Mouse (Mus musculus) embryo, embryonic 10.5 days (tissue): ENCODE data around the gene Fem1b.

ENCODE experiments used
- DNase-seq: peaks from one replicate; pipeline ENCODE4 v3.0.0-alpha.2; 2015; ENCODE audit warnings: low spot score

Gene Fem1b

GRCm38 (mm10) chr9:62777461-62777860 is 34.3 kb downstream of the Fem1b start:
- DNase-seq = peak; percentile 86

DNA sequence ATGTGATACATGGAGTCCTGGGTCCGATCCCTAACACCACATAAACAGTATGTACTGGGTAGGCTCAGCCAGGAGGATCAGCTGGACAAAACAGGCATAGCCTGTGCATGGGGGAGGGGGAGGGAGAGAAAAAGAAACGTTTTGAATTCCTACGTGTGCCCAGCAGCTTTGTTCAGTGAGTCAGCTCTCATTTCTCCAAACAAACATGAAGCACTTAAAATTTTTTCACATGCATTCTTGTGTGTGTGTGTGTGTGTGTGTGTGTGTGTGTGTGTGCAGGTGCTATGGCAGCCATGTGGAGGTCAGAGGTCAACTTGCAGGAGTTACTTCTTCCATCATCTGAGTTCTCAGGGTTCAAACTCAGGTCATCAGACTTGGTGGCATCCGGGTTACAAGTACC is 36.3 kb downstream of the Fem1b start:
- DNase-seq = peak; percentile 28

DNA sequence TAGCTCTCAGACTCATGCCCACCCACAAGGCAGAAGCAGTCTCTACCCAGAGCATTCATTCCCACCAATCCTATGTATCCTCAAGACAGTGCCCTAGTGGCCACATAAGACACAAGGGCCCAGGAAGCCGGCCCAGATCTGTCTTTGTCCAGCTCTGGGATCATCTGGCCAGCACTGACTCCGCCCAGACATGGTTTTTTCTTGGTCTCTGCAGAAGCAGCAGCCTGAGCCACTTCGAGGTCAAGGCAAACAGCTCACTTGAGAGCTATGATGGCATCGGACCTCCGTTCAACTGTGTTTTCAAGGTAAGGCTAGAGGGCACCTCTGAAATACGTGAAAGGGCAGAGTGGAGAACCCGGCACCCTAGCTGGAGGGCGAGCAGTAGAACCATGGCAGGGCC is 39.0 kb downstream of the Fem1b start:
- no peak for DNase-seq

DNA sequence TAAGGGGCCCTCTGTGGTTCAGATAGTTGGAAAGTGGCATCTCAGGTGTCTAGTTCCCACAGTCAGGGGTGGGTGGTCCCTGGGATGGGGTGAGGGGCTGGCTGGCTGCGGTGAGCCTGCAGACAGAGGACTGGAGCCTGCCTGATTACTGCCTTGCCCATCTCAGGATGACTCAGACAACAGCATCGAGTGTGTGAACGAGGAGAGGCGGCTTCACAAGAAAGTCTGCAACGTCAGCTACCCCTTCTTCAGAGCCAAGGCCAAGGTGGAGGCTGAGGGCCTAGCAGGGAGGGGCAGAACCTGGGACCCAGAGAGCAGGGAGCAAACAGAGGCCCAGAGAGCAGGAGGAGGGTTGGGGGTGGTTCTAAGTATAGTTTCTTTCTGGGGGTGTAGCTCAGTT is 43.4 kb downstream of the Fem1b start:
- no peak for DNase-seq

DNA sequence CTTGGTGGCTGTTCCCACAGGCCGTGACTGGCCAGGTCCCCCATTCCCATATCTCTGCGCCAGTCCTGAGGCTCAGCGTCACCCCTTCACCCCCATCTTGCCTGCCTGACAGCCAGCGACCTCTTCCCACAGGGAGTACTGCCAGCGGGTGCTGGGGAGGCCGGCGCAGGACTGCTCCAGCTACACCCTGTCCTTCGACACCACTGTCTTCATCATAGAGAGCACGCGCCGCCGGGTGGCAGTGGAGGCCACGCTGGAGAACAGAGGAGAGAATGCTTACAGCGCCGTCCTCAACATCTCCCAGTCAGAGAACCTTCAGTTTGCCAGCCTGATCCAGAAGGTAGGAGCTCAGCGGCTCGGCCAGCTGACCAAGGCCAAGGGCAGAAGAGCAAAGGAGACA is 44.3 kb downstream of the Fem1b start:
- no peak for DNase-seq

DNA sequence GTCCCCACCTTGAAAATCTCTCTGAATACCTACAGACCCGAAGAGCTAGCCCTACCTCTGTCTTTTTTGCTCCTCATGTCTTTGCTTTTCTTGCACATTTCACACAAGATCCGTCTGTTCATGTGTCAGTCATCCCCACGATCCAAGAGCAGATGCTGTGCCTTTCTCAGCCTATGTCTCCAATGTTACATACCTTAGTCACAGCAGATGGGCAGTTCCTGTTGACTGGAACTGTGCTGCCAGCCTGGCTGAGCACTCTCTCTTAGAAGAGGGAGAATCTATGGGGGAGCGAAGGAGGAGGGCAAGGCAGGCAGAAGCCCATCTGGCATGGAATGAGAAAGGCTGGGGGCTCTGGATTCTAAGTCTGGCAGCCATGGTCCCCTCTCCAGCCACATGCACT is 46.4 kb downstream of the Fem1b start:
- no peak for DNase-seq

DNA sequence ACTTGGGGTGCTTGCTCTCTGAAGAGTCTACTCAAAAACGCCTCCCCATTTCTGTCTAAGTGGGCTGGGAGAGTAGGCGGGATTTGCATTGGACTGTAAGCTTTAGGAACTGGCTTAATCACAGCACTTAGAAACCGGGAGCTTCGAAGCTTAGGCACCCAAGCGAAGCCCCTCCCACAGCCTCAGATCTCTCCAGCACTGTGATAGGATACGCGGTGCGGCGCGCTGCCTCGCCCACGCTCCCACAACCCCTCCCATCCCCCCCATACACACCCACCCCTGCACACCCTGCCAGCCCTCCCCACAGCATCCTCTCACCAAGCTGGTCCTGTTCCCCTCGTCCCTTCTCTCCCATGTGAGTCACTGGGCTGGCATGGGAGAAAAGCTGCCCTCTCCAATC is 48.3 kb downstream of the Fem1b start:
- peak; percentile 44 for DNase-seq

DNA sequence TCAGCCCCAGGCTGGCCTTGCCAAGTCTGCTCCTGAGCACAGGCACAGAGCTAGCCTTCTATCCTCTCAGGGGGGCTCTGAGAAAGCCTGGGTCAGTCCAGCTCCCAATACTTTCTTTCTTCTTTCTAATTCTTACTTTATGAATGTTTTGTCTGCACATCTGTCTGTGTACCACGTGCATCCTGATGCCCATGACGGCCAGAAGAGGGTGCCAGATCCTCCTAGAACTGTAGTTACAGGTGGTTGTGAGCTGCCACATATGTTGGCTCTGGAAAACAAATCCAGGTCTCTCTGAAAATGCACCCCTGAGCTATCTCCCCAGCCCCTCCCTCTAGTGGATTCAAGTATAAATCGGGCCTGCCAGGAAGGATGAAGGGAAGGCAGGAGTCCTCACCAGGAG is 52.1 kb downstream of the Fem1b start:
- peak; percentile 15 for DNase-seq

DNA sequence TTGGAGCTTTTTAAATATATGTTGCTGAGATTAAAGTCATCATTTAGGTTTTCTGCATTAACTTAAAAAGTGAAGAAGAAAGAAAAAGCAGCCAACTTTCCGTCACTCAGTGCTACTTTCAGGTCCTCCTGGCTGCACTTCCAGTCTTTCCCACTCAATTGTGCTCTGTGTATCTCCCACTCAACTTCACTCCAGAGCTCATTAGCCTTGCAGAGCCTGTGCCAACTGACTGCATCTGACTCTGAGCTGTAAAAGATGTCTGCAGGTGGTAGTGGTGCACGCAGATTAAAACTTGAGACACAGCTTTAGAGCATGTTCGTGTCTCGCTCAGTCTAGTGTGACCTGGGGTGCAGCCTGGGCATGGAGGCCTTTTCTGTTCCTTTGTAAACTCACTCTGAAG is 53.4 kb downstream of the Fem1b start:
- DNase-seq = no peak

DNA sequence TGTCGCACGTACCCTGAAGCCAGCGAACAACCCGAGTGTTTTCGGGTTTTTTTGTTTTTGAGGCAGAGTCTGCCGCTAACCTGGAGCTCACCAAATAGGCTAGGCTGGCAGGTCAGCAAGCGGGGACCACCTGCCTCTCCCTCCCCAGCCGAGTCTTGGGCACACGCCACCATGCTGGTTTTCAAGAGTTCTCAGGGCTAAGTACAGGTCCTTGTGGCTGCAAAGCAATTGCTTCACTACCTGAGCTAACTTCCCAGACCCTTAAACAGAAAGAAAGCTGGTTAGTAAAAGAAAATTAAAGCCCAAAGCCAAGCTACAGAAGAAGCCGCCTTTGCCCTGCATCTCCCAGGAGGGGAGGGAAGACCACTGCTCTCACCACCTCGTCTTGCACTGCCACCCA is 61.4 kb downstream of the Fem1b start:
- DNase-seq = no peak

- no peak for DNase-seq
These were observed 62.1 kb downstream of the Fem1b start for GRCm38 (mm10) chr9:62749666-62750065.

DNA sequence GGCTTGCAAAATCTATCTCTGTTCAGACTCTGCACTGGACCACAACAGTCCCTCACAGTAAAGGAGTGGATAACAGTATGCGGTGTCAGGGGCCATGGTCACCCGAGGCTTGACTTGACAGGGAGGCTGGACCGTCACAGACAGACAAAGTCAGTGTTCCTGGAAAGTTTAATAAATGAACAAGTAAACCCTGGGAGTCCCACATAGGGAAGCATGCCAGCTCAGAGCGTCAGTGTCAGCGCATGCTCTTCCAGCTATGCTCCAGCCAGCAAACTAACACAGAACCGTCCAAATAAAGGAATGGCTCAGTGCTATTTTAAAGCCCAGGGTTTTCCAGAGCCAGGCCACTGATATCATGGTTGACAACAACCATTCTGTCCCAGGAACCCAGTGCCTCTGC is 65.1 kb downstream of the Fem1b start:
- DNase-seq = no peak

- peak; percentile 83 for DNase-seq
These were observed 67.0 kb downstream of the Fem1b start for GRCm38 (mm10) chr9:62744558-62745275.
